Mouse (Mus musculus) bone marrow, adult 2 months (tissue): ENCODE measurements at regions not wholly inside any gene's neighbourhood (a gene's known extent, or its start where the extent isn't known, plus 50 kb on each side); places are given as distances from the start of the nearest gene placed in this dataset.

Experiments
- CTCF ChIP-seq: fragments of 200-500 bp; IDR thresholded peaks from 2 replicates; pipeline ENCODE4 v1.5.1; 2011; ENCODE audit warnings: low read length, control low read depth; ENCODE audit not compliant: control insufficient read depth, insufficient read depth
- POLR2A ChIP-seq: fragments of 200-500 bp; IDR thresholded peaks from 2 replicates; pipeline ENCODE4 v1.6.1; 2011; ENCODE audit warnings: low read depth, mild to moderate bottlenecking, control low read depth, low read length, borderline replicate concordance; ENCODE audit not compliant: control insufficient read depth

GRCm38 (mm10) chr1:42788413-42788812 is 62.6 kb upstream of the Mrps9 start:
- TF ChIP-seq CTCF (no peak), POLR2A (no peak)
